Mouse (Mus musculus) CD8-positive naive resting alpha-beta T cell, adult 57 days (primary cell): ENCODE data around the gene Macrod1. TPM values are rescaled to one million over a fixed set of nuclear protein-coding genes. Genes with fewer than 3 reads are reported as not detected.

ENCODE experiments used
- total RNA-seq: library from RNA; stranded (reverse); gene quantifications from one replicate; pipeline ENCODE4 v1.2.4, GENCODE M21; 2023

The Macrod1 gene
- total RNA-seq: 12.3 TPM

DNA sequence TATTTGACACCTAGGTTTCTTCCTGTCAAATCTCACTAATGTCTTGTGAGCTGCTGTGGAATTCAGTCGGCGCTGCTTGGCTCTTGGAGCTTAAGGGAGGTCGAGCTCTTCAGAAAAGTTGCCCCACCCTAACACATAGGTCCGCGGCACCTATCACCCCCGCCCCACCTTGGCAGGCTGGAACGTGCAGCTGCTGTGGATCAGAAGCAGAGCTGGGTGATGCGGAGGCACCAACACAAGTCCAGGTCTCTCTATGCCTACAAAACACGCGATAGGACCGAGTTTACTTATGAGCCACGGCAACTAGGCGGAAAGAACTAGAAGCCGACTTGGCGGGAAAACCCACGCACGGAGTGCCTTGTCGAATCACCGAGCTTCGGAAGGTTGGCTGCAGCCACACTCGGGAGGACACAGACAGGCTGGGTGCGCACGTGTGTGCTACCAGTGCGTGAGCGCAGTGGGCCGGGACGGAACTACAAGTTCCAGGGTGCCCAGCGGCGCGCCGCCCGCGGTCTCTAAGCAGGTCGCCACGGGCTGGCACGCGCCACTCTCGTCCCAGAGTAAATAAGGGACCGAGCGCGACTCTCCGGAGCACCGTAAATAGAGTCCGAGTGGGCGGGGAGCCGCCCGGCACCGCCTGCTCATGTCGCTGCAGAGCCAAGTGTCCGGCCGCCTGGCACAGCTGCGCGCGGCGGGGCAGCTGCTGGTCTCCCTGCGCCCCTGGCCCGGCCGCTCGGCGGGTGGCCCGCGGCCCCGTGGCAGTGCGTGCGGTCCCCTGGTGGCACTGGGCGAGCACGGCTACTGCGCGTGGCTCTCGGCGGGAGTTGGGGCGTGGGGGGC lies at the start of gene Macrod1:
Gene Macrod1, plus strand, starts transcription at position 563 of the 840 bp plus-strand sequence.

DNA sequence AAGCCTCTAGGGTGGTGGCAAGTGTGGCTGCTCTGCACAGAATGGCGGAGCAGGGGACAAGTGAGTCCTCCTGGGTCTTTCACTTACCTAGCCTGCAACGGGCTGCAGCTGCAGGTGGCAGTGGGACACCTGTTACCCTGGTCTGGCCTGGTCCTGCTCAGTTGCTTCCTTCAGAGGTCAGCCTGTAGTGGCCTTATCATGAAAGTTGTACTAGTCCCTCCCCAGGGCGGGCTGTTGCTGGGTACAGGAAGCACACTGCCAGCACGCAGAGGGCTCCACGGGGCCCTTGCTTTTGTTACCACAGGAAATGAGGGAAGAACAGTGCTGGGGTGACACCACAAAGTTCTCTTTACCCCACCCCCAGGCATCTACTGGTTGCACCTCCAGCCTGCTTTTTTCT lies 37.4 kb upstream of the Macrod1 start, which contains the start of gene Fermt3:
Gene Fermt3, minus strand, starts transcription at position 279 of the 400 bp plus-strand sequence.

DNA sequence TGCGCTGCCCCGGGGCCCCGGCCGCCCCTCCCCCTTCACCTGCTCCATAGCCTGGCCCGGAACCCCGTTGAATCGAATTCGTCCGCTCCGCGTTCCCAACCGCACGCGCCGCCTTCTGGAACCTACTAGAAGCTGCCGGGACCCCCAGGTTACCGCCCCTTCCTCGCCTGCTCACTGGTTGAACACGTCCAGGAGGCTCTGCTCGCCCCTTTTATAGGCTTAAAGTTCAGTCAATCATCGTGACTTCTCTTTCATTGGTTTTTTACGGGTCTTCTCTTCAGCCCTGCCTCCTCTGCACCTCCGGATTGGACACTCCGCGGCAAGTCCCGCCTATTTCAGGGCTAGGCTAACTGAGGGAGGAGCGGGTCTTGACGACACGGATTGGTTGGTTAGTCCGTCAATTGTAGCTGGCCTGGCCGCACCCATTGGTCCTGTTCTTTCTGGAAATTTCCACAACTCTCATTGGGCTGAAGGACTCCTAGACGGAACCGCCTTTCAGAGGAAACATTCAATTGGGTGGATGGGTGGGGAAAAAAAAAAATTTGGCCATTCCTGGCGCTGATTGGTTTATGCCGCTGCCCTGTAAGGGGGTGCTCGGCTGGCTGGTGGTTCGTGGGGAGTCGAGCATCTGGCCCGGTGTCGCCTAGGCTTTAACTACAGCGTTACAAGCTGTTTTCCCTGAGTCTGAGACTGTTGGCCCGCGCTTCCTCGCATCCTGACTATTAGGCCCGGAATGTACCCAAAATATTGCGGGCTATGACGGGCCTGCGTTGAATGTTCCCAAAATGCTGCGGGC lies 16.6 kb upstream of the Macrod1 start, which contains the start of gene Stip1:
Gene Stip1, minus strand, starts transcription at position 127 of the 796 bp plus-strand sequence.

DNA sequence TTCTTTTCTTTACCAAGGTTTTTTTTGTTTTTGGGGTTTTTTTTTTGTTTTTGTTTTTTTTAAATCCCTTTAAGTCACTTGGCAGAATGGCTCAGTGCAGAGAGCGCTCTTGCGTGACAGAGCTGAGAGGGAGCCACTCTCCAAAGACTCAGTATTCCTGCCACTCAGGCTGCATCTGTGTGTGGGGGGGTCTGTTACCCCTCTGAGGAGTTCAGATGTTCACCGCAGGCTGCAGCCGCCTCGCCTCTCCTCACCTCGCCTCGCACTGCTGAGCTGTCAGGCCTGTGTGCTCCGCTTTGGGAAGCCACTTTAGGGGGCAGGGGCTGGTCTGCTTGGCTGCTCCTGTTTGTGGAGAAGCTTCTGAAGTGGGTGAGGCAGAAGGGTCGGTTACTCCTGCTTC lies 48.9 kb downstream of the Macrod1 start, which contains the start of gene Flrt1:
Gene Flrt1, minus strand, starts transcription at position 186 of the 400 bp plus-strand sequence.

GRCm38 (mm10) chr19:7205753-7206736 lies 149.4 kb downstream of the Macrod1 start, which contains the start of gene Otub1:
Gene Otub1 (minus strand): TSS chr19:7206316.

DNA sequence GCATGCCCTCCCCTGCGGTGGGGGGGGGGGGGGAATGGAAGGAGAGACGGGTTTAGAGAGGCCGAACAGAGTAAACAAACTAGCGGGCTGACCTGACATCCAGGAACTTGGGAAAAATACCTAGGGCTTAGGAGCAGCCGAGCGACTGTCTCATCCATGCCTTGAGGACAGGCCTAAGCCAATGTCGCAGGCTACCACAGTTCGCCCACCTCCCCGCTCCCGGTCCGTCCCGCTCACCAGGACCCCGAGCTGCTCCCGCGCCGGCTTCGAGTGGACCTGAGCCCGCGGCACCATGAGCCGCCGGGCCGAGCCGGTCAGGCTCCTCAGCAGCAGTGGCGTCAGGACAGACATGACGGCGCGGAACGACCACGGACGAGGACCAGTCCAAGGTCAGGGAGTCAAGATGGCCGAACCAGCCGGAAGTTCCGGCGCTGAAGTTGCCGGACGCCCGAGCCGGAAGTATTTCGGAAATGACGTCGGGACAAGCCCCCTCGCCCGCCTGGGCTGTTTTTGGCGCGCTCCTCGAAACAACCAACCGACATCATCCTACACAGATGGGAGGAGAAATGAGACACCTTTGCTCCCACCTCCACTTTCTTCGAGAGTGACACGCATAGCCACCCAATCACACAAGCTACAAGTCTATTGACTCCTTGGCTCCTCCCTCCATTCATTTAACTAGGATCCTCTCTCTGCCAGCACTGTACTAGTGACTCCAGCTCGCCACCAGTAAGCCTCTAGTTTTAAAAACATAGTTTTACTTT lies 160.7 kb downstream of the Macrod1 start, which contains the start of gene Cox8a:
Gene Cox8a, minus strand, starts transcription at position 455 of the 764 bp plus-strand sequence.

DNA sequence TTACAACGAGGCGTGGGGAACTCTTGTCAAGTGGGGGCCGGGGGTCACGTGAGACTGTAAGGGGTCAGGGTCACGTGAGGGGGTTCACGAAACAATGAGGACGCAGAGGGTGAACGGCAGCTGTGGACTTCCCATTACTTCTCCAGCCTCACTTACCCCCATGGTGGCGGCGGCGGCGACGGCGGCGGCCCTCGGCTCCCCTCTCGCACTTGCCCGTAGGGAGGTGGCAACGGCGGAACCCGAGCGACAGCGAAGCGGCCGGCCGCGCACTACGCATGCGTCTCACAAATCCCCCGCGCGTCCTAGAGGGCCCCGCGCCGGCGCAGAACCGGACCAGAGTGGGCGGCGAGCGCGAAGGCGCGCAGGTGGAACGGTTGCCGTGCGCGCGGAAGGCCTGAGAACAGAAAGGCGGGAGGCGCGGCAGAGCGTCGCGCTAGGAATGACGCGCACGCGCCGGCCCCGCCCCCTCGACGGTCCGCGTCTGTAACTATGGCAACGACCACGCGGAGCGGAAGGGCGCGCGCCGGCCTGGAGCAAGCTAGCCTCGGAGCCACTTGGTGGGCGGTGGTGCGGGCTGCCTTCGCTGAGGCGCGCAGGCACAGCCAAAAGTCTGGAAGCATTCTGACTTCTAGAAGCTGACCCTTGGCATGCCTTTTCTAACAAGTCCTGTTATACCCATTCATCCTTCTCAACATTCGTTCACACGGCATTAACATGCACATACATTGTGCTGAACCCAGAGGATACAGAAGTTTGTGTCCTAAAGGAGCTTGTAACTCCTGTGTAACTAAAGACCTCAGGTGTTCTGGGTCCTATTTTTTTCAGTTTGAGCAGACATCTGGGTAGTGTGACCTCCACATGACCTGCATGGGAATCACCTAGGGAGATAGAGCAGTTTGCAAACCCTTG lies 184.4 kb downstream of the Macrod1 start, which contains the start of gene Naa40:
Gene Naa40, minus strand, starts transcription at position 402 of the 909 bp plus-strand sequence.

Other genes with a start within 250 kb of the Macrod1 start
- 23.8 TPM for gene Rps6ka4, start 216.2 kb upstream of the Macrod1 start, total RNA-seq
- 89.2 TPM for gene Ccdc88b, start 198.6 kb upstream of the Macrod1 start, total RNA-seq
- 127 TPM for gene Trmt112, start 147.1 kb upstream of the Macrod1 start, total RNA-seq
- 59.7 TPM for gene Prdx5, start 146.7 kb upstream of the Macrod1 start, total RNA-seq
- 26.2 TPM for gene Esrra, start 135.0 kb upstream of the Macrod1 start, total RNA-seq
- not detected for gene Catsperz, start 131.4 kb upstream of the Macrod1 start, total RNA-seq
- gene Kcnk4, start 122.3 kb upstream of the Macrod1 start, total RNA-seq: not detected
- 7.8 TPM for gene Bad, start 114.9 kb upstream of the Macrod1 start, total RNA-seq
- 6.1 TPM for gene Gpr137, start 114.3 kb upstream of the Macrod1 start, total RNA-seq
- gene Ppp1r14b, start 81.8 kb upstream of the Macrod1 start, total RNA-seq: 120 TPM
- gene Plcb3, start 80.3 kb upstream of the Macrod1 start, total RNA-seq: 6.9 TPM
- 14.8 TPM for gene Fkbp2, start 76.3 kb upstream of the Macrod1 start, total RNA-seq
- 15.2 TPM for gene Vegfb, start 69.2 kb upstream of the Macrod1 start, total RNA-seq
- 17.2 TPM for gene Dnajc4, start 64.2 kb upstream of the Macrod1 start, total RNA-seq
- 6.0 TPM for gene Nudt22, start 60.7 kb upstream of the Macrod1 start, total RNA-seq
- 4.3 TPM for gene Trpt1, start 60.7 kb upstream of the Macrod1 start, total RNA-seq
- 152 TPM for gene Fermt3, start 37.3 kb upstream of the Macrod1 start, total RNA-seq
- gene Stip1, start 16.8 kb upstream of the Macrod1 start, total RNA-seq: 117 TPM
- not detected for gene Flrt1, start 48.9 kb downstream of the Macrod1 start, total RNA-seq
- 98.1 TPM for gene Otub1, start 149.5 kb downstream of the Macrod1 start, total RNA-seq
- gene Cox8a, start 160.8 kb downstream of the Macrod1 start, total RNA-seq: 242 TPM
- gene Naa40, start 184.4 kb downstream of the Macrod1 start, total RNA-seq: 37.2 TPM
- gene Rcor2, start 210.5 kb downstream of the Macrod1 start, total RNA-seq: 0.89 TPM